8 mouse cellular contexts compared by ENCODE assay signal in genomic region chr10:10320364-10321083, GRCm38 (mm10).
A peak's percentile ranks its signal among the peaks of the same experiment; 100 is the strongest.
DNase-seq lines count a peak whose midpoint lies in the region; ATAC-seq and TF ChIP-seq lines count a peak whose summit lies in the region.

No protein-coding gene starts in this region.

- H3K4me1 ChIP-seq in lung, postnatal 0 days (ENCODE audit: insufficient read depth, low read depth, low read length): no peaks in the 10 kb centered on the region
- no peaks in the 10 kb centered on the region for H3K4me1 ChIP-seq in intestine, embryonic 15.5 days (replicated peaks)
- 0 out of 2 replicates have a peak, but pooled peaks cover 3% of the 10 kb centered on the region for H3K4me1 ChIP-seq in neural tube, embryonic 14.5 days (ENCODE audit: control insufficient read depth, insufficient read depth, low read length)

- H3K27me3 ChIP-seq in lung, postnatal 0 days (replicated peaks; ENCODE audit: insufficient read depth, low read length): no peaks in the 10 kb centered on the region
- no peaks in the 10 kb centered on the region for H3K27me3 ChIP-seq in intestine, embryonic 15.5 days (replicated peaks)
- no peaks in the 10 kb centered on the region for H3K27me3 ChIP-seq in neural tube, embryonic 14.5 days (ENCODE audit: control insufficient read depth, insufficient read depth, low read length)

- TF ChIP-seq EP300 in lung, postnatal 0 days (IDR thresholded peaks at IDR 0.05): no peak

- H3K9me3 ChIP-seq in lung, postnatal 0 days (ENCODE audit: low read length): no peaks in the 10 kb centered on the region
- H3K9me3 ChIP-seq in intestine, embryonic 15.5 days: no peaks in the 10 kb centered on the region
- no peaks in the 10 kb centered on the region for H3K9me3 ChIP-seq in neural tube, embryonic 14.5 days (ENCODE audit: control insufficient read depth, low read length)

- no peak for TF ChIP-seq CTCF in lung, postnatal 0 days (IDR thresholded peaks at IDR 0.05)

- no peak overlapping the region for H3K4me3 ChIP-seq in lung, postnatal 0 days (ENCODE audit: low read depth, low read length)
- no peak overlapping the region for H3K4me3 ChIP-seq in intestine, embryonic 15.5 days (replicated peaks)
- no peak overlapping the region; the same call in 1 of the 2 replicates for H3K4me3 ChIP-seq in neural tube, embryonic 14.5 days (ENCODE audit: low read depth, low read length)

- no peak overlapping the region for H3K9ac ChIP-seq in lung, postnatal 0 days (replicated peaks; ENCODE audit: low read depth)
- no peak overlapping the region for H3K9ac ChIP-seq in intestine, embryonic 15.5 days
- no peak overlapping the region for H3K9ac ChIP-seq in neural tube, embryonic 14.5 days (replicated peaks; ENCODE audit: low read depth, low read length)

- peak overlapping the region; percentile 3; the same call in 1 of the 2 replicates for H3K4me2 ChIP-seq in lung, postnatal 0 days (replicated peaks; ENCODE audit: low read depth, low read length)
- H3K4me2 ChIP-seq in intestine, embryonic 15.5 days (replicated peaks): peak overlapping the region; percentile 49
- H3K4me2 ChIP-seq in neural tube, embryonic 14.5 days (ENCODE audit: low read depth, low read length): peak overlapping the region; percentile 40; the same call in 1 of the 2 replicates

- 0 out of 2 replicates have a peak, but pooled peaks have one; percentile 8 for ATAC-seq in lung, postnatal 0 days
- ATAC-seq in intestine, embryonic 15.5 days: peak; percentile 41
- 0 out of 2 replicates have a peak, but pooled peaks have one; percentile 19 for ATAC-seq in neural tube, embryonic 14.5 days (ENCODE audit: low read depth)

- no peaks in the 10 kb centered on the region for H3K36me3 ChIP-seq in lung, postnatal 0 days (ENCODE audit: insufficient read depth, low read length)
- H3K36me3 ChIP-seq in intestine, embryonic 15.5 days: no peaks in the 10 kb centered on the region
- H3K36me3 ChIP-seq in neural tube, embryonic 14.5 days (ENCODE audit: control insufficient read depth, insufficient read depth, low read length): no peaks in the 10 kb centered on the region

- 62% methylated on average over 10 of the region's 10 CpGs for WGBS in lung, postnatal 0 days
- WGBS in intestine, embryonic 15.5 days: 64% methylated on average over 10 of the region's 10 CpGs
- 57% methylated on average over 10 of the region's 10 CpGs for WGBS in neural tube, embryonic 14.5 days

- peak; percentile 10 for DNase-seq in cerebellum, adult 11-12 months
- DNase-seq in cerebellum, postnatal 4 days (ENCODE audit: low spot score in 2 of 2): no peak
- no peak for DNase-seq in lung, postnatal 0 days (ENCODE audit: low spot score)
- no peak for DNase-seq in lung, postnatal 36 days
- DNase-seq in urinary bladder, postnatal 4 days (ENCODE audit: low spot score in 2 of 2): no peak
- no peak for DNase-seq in spleen, postnatal 14 days (ENCODE audit: low spot score in 2 of 2)

- no peak overlapping the region for H3K27ac ChIP-seq in lung, postnatal 0 days (ENCODE audit: low read length)
- H3K27ac ChIP-seq in intestine, embryonic 15.5 days: no peak overlapping the region
- H3K27ac ChIP-seq in neural tube, embryonic 14.5 days (ENCODE audit: low read depth, low read length): no peak overlapping the region
